Mouse (Mus musculus) thymus, postnatal 10 days (tissue): Measurements from ENCODE around the gene Tulp1.
"Not testable (repeated sequence)": the region's sequence is repeated elsewhere in the genome, so short reads cannot be mapped to it uniquely, and the experiment has no call there.

ENCODE experiments used
- DNase-seq, 2 experiments: peaks; one replicate each; pipeline ENCODE4 v3.0.0; 2021; ENCODE audit warnings: low spot score in 2 of 2

The Tulp1 gene

GRCm38 (mm10) chr17:28365122-28365521, at the start of gene Tulp1:
Gene Tulp1 (minus strand): TSS chr17:28365222.
- DNase-seq, result no peak

- DNase-seq, result no peak
These were observed 46.4 kb upstream of the Tulp1 start for GRCm38 (mm10) chr17:28411381-28411960.

GRCm38 (mm10) chr17:28410731-28411130, 45.7 kb upstream of the Tulp1 start:
- no peak for DNase-seq

- no peak for DNase-seq
These were observed 43.4 kb upstream of the Tulp1 start for GRCm38 (mm10) chr17:28408251-28408918.

- DNase-seq, result peak; percentile 70 to 83
These were observed 42.6 kb upstream of the Tulp1 start for GRCm38 (mm10) chr17:28407418-28408250.

- no peak for DNase-seq
These were observed 41.4 kb upstream of the Tulp1 start for GRCm38 (mm10) chr17:28406471-28406870.

GRCm38 (mm10) chr17:28404745-28405144, 39.7 kb upstream of the Tulp1 start:
- DNase-seq, result not testable (repeated sequence)

GRCm38 (mm10) chr17:28404301-28404700, 39.3 kb upstream of the Tulp1 start:
- no peak for DNase-seq

- DNase-seq, result no peak
These were observed 30.0 kb upstream of the Tulp1 start for GRCm38 (mm10) chr17:28394994-28395393.

GRCm38 (mm10) chr17:28394051-28394765, 29.2 kb upstream of the Tulp1 start:
- DNase-seq, result no peak

GRCm38 (mm10) chr17:28391568-28392432, 26.8 kb upstream of the Tulp1 start:
- DNase-seq, result no peak

GRCm38 (mm10) chr17:28388534-28388933, 23.5 kb upstream of the Tulp1 start:
- DNase-seq, result no peak

GRCm38 (mm10) chr17:28386150-28386905, 21.3 kb upstream of the Tulp1 start:
- DNase-seq, result peak; percentile 77 to 91

GRCm38 (mm10) chr17:28384298-28384697, 19.3 kb upstream of the Tulp1 start:
- DNase-seq, result peak in 1 of 2 experiments; percentile 66

GRCm38 (mm10) chr17:28380255-28380654, 15.2 kb upstream of the Tulp1 start:
- no peak for DNase-seq

GRCm38 (mm10) chr17:28375592-28376061, 10.6 kb upstream of the Tulp1 start:
- DNase-seq, result no peak

GRCm38 (mm10) chr17:28374494-28374893, 9.5 kb upstream of the Tulp1 start:
- DNase-seq, result peak; percentile 79 to 84

- peak; percentile 80 to 94 for DNase-seq
These were observed 8.8 kb upstream of the Tulp1 start for GRCm38 (mm10) chr17:28373821-28374220.

- no peak for DNase-seq
These were observed 6.9 kb upstream of the Tulp1 start for GRCm38 (mm10) chr17:28371941-28372340.

- DNase-seq, result no peak
These were observed 6.3 kb upstream of the Tulp1 start for GRCm38 (mm10) chr17:28371286-28371685.
